Mouse (Mus musculus): ENCODE measurements at regions not wholly inside any gene's neighbourhood (a gene's known extent, or its start where the extent isn't known, plus 50 kb on each side); places are given as distances from the start of the nearest gene placed in this dataset.
"Not testable (repeated sequence)": the region's sequence is repeated elsewhere in the genome, so short reads cannot be mapped to it uniquely, and the experiment has no call there.

GRCm38 (mm10) chrX:68486585-68486984 is 191.8 kb upstream of the Fmr1 start:
- no peaks in the 10 kb centered on the region for H3K27me3 ChIP-seq (ENCODE audit: control insufficient read depth, insufficient read depth, low read length, poor library complexity, severe bottlenecking)
- no peak overlapping the region for H3K27ac ChIP-seq (ENCODE audit: insufficient read depth, low read length)
- H3K9ac ChIP-seq (ENCODE audit: low read depth, poor library complexity, severe bottlenecking), result no peak overlapping the region
- H3K36me3 ChIP-seq (ENCODE audit: control insufficient read depth, insufficient read depth, low read length, poor library complexity, severe bottlenecking), result no peaks in the 10 kb centered on the region
- H3K9me3 ChIP-seq (replicated peaks; ENCODE audit: control insufficient read depth, insufficient read depth, low read length, poor library complexity, severe bottlenecking), result no peaks in the 10 kb centered on the region
- TF ChIP-seq POLR2A (IDR thresholded peaks at IDR 0.05; ENCODE audit: insufficient read depth, low read length), result no peak
- TF ChIP-seq EP300 (IDR thresholded peaks at IDR 0.05; ENCODE audit: insufficient read depth, low read depth, low read length), result no peak
- no peak for TF ChIP-seq CTCF (IDR thresholded peaks at IDR 0.05; ENCODE audit: low read depth, low read length)
- no peaks in the 10 kb centered on the region for H3K4me1 ChIP-seq (ENCODE audit: control insufficient read depth, insufficient read depth, low read length)
- H3K4me3 ChIP-seq (ENCODE audit: low read depth, low read length), result no peak overlapping the region

GRCm38 (mm10) chrX:68492052-68492451 is 186.3 kb upstream of the Fmr1 start:
- peak; percentile 97 for TF ChIP-seq EP300 (IDR thresholded peaks at IDR 0.05; ENCODE audit: insufficient read depth, low read depth, low read length)
- H3K27ac ChIP-seq (ENCODE audit: insufficient read depth, low read length); H3K4me1 ChIP-seq (ENCODE audit: control insufficient read depth, insufficient read depth, low read length): not testable (repeated sequence)

GRCm38 (mm10) chrX:68494398-68495143 is 183.8 kb upstream of the Fmr1 start:
- H3K36me3 ChIP-seq (ENCODE audit: control insufficient read depth, insufficient read depth, low read length, poor library complexity, severe bottlenecking), result no peaks in the 10 kb centered on the region
- H3K27me3 ChIP-seq (ENCODE audit: control insufficient read depth, insufficient read depth, low read length, poor library complexity, severe bottlenecking), result no peaks in the 10 kb centered on the region
- no peak overlapping the region for H3K4me3 ChIP-seq (ENCODE audit: low read depth, low read length)
- no peak for TF ChIP-seq POLR2A (IDR thresholded peaks at IDR 0.05; ENCODE audit: insufficient read depth, low read length)
- TF ChIP-seq EP300 (IDR thresholded peaks at IDR 0.05; ENCODE audit: insufficient read depth, low read depth, low read length), result no peak
- no peak for TF ChIP-seq CTCF (IDR thresholded peaks at IDR 0.05; ENCODE audit: low read depth, low read length)
- H3K9ac ChIP-seq (ENCODE audit: low read depth, poor library complexity, severe bottlenecking), result no peak overlapping the region
- H3K9me3 ChIP-seq (replicated peaks; ENCODE audit: control insufficient read depth, insufficient read depth, low read length, poor library complexity, severe bottlenecking), result no peaks in the 10 kb centered on the region
- H3K27ac ChIP-seq (ENCODE audit: insufficient read depth, low read length), result no peak overlapping the region
- H3K4me1 ChIP-seq (ENCODE audit: control insufficient read depth, insufficient read depth, low read length), result peaks cover 2% of the 10 kb centered on the region

More at GRCm38 (mm10) chrX:68492052-68492451, 186.3 kb upstream of the Fmr1 start:
- H3K9ac ChIP-seq (ENCODE audit: low read depth, poor library complexity, severe bottlenecking); H3K36me3 ChIP-seq (ENCODE audit: control insufficient read depth, insufficient read depth, low read length, poor library complexity, severe bottlenecking); H3K9me3 ChIP-seq (replicated peaks; ENCODE audit: control insufficient read depth, insufficient read depth, low read length, poor library complexity, severe bottlenecking); H3K27me3 ChIP-seq (ENCODE audit: control insufficient read depth, insufficient read depth, low read length, poor library complexity, severe bottlenecking); H3K4me3 ChIP-seq (ENCODE audit: low read depth, low read length): not testable (repeated sequence)

GRCm38 (mm10) chrX:68495144-68495493 is 183.2 kb upstream of the Fmr1 start:
- no peaks in the 10 kb centered on the region for H3K9me3 ChIP-seq (replicated peaks; ENCODE audit: control insufficient read depth, insufficient read depth, low read length, poor library complexity, severe bottlenecking)
- H3K4me3 ChIP-seq (ENCODE audit: low read depth, low read length), result no peak overlapping the region
- H3K27ac ChIP-seq (ENCODE audit: insufficient read depth, low read length), result no peak overlapping the region
- H3K9ac ChIP-seq (ENCODE audit: low read depth, poor library complexity, severe bottlenecking), result no peak overlapping the region
- H3K36me3 ChIP-seq (ENCODE audit: control insufficient read depth, insufficient read depth, low read length, poor library complexity, severe bottlenecking), result no peaks in the 10 kb centered on the region
- TF ChIP-seq POLR2A (IDR thresholded peaks at IDR 0.05; ENCODE audit: insufficient read depth, low read length) (no peak), EP300 (IDR thresholded peaks at IDR 0.05; ENCODE audit: insufficient read depth, low read depth, low read length) (no peak), CTCF (IDR thresholded peaks at IDR 0.05; ENCODE audit: low read depth, low read length) (no peak)
- H3K27me3 ChIP-seq (ENCODE audit: control insufficient read depth, insufficient read depth, low read length, poor library complexity, severe bottlenecking), result no peaks in the 10 kb centered on the region
- H3K4me1 ChIP-seq (ENCODE audit: control insufficient read depth, insufficient read depth, low read length), result peaks cover 2% of the 10 kb centered on the region

- no peaks in the 10 kb centered on the region for H3K9me3 ChIP-seq (replicated peaks; ENCODE audit: control insufficient read depth, insufficient read depth, low read length, poor library complexity, severe bottlenecking)
- no peaks in the 10 kb centered on the region for H3K36me3 ChIP-seq (ENCODE audit: control insufficient read depth, insufficient read depth, low read length, poor library complexity, severe bottlenecking)
These were observed 182.6 kb upstream of the Fmr1 start for GRCm38 (mm10) chrX:68495751-68496150.

GRCm38 (mm10) chrX:68497886-68498285 is 180.5 kb upstream of the Fmr1 start:
- H3K9me3 ChIP-seq (replicated peaks; ENCODE audit: control insufficient read depth, insufficient read depth, low read length, poor library complexity, severe bottlenecking), result no peaks in the 10 kb centered on the region
- H3K4me1 ChIP-seq (ENCODE audit: control insufficient read depth, insufficient read depth, low read length), result peaks cover 2% of the 10 kb centered on the region
- no peak overlapping the region for H3K27ac ChIP-seq (ENCODE audit: insufficient read depth, low read length)
- H3K27me3 ChIP-seq (ENCODE audit: control insufficient read depth, insufficient read depth, low read length, poor library complexity, severe bottlenecking), result no peaks in the 10 kb centered on the region
- H3K9ac ChIP-seq (ENCODE audit: low read depth, poor library complexity, severe bottlenecking), result no peak overlapping the region
- H3K4me3 ChIP-seq (ENCODE audit: low read depth, low read length), result no peak overlapping the region
- TF ChIP-seq CTCF (IDR thresholded peaks at IDR 0.05; ENCODE audit: low read depth, low read length) (no peak), EP300 (IDR thresholded peaks at IDR 0.05; ENCODE audit: insufficient read depth, low read depth, low read length) (no peak), POLR2A (IDR thresholded peaks at IDR 0.05; ENCODE audit: insufficient read depth, low read length) (no peak)
- H3K36me3 ChIP-seq (ENCODE audit: control insufficient read depth, insufficient read depth, low read length, poor library complexity, severe bottlenecking), result no peaks in the 10 kb centered on the region

More at GRCm38 (mm10) chrX:68495751-68496150, 182.6 kb upstream of the Fmr1 start:
- no peak for TF ChIP-seq CTCF (IDR thresholded peaks at IDR 0.05; ENCODE audit: low read depth, low read length)
- no peak for TF ChIP-seq EP300 (IDR thresholded peaks at IDR 0.05; ENCODE audit: insufficient read depth, low read depth, low read length)
- TF ChIP-seq POLR2A (IDR thresholded peaks at IDR 0.05; ENCODE audit: insufficient read depth, low read length), result no peak
- H3K9ac ChIP-seq (ENCODE audit: low read depth, poor library complexity, severe bottlenecking), result no peak overlapping the region
- H3K27me3 ChIP-seq (ENCODE audit: control insufficient read depth, insufficient read depth, low read length, poor library complexity, severe bottlenecking), result no peaks in the 10 kb centered on the region
- no peak overlapping the region for H3K27ac ChIP-seq (ENCODE audit: insufficient read depth, low read length)
- H3K4me1 ChIP-seq (ENCODE audit: control insufficient read depth, insufficient read depth, low read length), result peaks cover 2% of the 10 kb centered on the region
- no peak overlapping the region for H3K4me3 ChIP-seq (ENCODE audit: low read depth, low read length)

Measured in ES-Bruce4 (cell line).